Mouse (Mus musculus) urinary bladder, postnatal 25 days (tissue): ENCODE results near the gene Gm13083.
"Not testable (repeated sequence)": the region's sequence is repeated elsewhere in the genome, so short reads cannot be mapped to it uniquely, and the experiment has no call there.

Experiments used
- DNase-seq: peaks from one replicate; pipeline ENCODE4 v3.0.0; 2022; ENCODE audit warnings: low spot score

Gm13083 gene

DNA sequence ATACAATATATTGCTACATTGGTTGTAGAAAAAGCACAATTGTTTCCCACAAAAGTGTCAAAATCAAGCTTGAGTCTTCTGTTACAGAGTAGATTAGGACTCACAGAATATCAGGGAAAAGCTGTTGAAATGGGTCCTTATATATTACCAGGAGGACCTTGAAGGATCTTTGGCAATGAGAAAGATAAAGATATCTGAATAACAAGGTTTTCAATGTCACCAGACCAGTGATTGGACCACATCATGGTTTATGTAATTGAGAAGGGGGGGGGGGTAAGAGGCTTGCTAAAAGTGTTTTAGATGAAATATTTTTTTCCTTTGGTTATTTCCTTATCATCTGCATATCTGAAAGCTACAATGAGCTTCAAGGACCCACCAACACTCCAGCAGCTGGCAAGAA lies at the start of gene Gm13083:
TSS of gene Gm13083 (plus strand) at position 301 of the 400 bp plus-strand sequence.
- not testable (repeated sequence) for DNase-seq

DNA sequence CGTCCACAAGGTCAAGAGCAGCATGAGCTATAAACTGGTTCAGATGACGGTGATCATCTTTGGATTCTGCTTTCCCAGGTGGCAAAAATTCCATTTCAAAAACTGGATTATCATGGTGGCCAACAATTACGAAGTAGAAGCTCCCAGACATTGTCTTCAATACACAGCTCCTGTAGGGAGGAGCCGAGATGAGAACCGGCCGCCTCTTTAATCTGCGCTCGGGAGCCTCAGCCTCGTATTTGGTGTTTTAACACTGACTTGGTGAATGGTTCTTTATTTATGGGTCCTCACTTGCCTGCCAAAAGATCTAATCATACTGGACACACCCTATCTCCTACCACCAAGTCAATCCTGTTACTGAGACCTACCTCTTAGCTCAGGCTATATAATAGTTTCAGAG lies 2.9 kb upstream of the Gm13083 start:
- DNase-seq, result not testable (repeated sequence)

DNA sequence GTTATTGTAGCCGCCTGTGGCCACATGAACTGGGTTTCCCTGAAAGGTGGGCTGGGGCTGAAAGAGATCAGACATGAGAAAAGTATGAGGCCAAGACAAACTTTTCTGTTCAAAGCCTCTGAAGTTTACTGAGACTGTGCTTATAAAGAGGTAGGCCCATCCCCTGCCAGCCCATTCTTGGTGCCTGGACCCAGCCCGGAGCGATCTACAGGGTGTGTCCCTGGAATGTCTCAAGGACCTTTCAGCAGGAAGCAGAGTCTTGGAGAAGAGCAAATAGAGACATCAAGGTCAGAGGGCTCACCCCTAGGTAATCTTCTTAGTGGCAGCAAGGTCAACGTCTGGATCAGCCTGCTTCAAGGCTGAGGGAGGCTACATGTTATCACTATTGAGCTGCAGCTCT lies 3.3 kb downstream of the Gm13083 start:
- not testable (repeated sequence) for DNase-seq

DNA sequence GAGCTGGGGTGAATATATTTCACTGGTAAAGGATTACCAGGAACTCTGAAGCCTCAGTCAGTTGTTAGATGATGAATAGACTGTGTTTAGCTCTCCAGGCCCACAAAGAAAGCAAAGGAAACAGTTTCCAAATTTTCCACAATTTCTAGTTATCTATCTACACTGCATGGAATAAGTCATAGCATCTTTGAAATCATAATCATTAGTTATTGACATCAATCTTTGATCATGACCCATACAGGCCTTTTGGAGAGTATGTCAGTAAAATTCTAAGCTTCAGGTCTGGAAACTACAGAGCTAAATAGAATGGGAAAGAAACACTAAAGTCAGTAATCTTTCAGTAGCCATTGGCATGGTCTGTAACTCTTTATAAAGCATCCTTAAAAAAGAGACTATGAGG lies 42.3 kb downstream of the Gm13083 start, which contains the start of gene Gm13088:
TSS of gene Gm13088 (minus strand) at position 101 of the 400 bp plus-strand sequence.
- not testable (repeated sequence) for DNase-seq
